Mouse (Mus musculus): Measurements from ENCODE around the gene Myl7.

Gene Myl7

DNA sequence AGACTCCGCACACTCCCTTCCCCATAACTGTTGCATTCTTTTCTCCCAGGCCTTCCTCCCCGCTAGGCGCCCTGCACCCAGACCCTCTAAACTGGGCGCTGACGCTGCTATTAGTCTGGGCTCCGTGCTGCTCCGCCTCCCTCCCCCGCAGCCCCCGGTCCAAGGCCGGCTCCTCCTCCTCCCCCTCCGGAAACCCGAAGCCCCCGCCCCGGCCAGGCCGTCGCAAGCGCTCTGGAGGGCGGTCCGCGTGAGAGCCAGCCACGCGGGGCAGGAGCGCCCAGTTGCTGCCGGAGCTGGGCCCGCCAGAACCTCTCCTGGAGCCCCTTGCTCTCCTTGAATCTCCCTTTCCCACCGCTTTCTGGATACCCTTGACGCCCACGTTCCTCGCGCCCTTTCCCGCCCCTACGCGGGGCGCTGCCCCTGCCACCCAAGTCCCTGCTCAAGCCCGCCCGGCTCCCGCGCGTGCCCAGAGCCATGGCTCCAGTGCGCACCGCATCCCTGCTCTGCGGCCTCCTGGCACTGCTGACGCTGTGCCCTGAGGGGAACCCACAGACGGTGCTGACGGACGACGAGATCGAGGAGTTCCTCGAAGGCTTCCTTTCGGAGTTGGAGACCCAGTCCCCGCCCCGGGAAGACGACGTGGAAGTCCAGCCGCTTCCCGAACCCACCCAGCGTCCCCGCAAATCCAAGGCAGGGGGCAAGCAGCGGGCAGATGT lies 36.7 kb downstream of the Myl7 start, which contains the start of gene Aebp1:
Gene Aebp1, plus strand, starts transcription at position 270 of the 716 bp plus-strand sequence.
- ChIA-PET POLR2A (interaction anchor here in 3 of 4 experiments (0.7 to 2.0 kb wide), 9 partner anchors 11 to 35 kb away, joined by 3 to 6 read pairs (median 4); no protein-coding TSS in a partner anchor), CTCF (interaction anchor here in 3 of 4 experiments (0.7 to 2.0 kb wide), 3 partner anchors 16 to 24 kb away, joined by 3 to 8 read pairs (median 6); no protein-coding TSS in a partner anchor)

DNA sequence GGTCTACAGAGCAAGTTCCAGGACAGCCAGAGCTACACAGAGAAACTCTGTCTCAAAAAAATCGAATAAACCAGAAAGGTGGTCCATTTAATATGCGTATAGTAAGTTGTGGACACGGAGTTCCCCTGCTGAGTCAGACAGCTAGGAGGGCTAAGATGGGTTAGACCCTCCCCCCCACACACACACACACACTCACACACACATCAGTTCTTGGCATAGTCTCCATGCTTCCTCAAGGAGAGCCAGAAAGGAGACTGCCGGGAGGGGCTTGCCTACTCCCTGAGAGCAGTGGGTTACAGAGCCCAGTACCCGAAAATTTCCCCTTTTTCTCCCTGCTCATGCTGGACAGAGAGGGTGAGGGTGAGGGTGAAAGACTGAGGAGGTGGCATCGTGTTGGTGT lies 37.9 kb downstream of the Myl7 start:
- POLR2A ChIA-PET = interaction anchor here in 2 of 4 experiments (0.6 to 1.2 kb wide), 5 partner anchors 8 to 73 kb away, joined by 3 to 5 read pairs (median 3); partner anchors contain the start of gene Dbnl (in 1 of the 2)
- CTCF ChIA-PET = interaction anchor here (0.6 to 2.0 kb wide), 4 partner anchors 20 to 52 kb away, joined by 3 to 8 read pairs (median 5); no protein-coding TSS in a partner anchor

DNA sequence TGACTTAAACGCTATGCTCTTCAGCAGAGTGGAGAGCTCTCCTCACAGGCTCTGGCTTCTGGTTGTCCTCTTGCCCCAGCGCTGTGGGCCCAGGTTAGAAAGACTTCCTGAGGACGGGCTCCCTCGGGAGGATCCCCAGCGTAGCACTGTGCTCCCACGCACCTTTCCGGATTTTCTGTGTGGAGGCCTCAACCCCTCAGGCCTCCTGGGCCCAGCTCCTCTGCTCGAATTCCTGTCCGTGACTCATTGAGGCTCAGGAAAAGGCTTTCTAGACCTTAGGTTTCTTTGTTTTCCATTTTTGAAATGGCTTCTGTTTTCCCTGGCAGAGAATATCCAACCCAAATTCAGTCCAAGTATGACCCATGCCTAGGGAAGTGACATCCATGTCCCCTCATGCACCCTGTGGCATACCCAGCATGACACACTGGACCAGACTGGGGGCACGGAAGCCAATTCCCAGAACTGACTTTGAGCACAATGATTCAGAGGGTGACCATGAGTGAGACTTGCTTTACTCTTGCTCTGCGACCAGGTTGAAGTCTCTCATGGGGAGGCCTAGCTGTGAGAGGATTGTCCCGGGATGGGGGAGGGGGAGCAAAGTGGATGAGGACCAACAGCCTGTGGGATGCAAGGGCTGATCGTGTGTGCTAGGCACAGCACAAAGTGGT lies 38.6 kb downstream of the Myl7 start:
- ChIA-PET CTCF (interaction anchor here in 2 of 4 experiments (1.0 to 1.9 kb wide), 2 partner anchors 20 to 26 kb away, joined by 3 to 9 read pairs (median 4); no protein-coding TSS in a partner anchor), POLR2A (interaction anchor here in 2 of 4 experiments (1.1 to 1.9 kb wide), 4 partner anchors 9 to 72 kb away, joined by 3 to 9 read pairs (median 5); partner anchors contain the start of genes Dbnl (in 1 of the 2) and Polm (in 1 of the 2))

DNA sequence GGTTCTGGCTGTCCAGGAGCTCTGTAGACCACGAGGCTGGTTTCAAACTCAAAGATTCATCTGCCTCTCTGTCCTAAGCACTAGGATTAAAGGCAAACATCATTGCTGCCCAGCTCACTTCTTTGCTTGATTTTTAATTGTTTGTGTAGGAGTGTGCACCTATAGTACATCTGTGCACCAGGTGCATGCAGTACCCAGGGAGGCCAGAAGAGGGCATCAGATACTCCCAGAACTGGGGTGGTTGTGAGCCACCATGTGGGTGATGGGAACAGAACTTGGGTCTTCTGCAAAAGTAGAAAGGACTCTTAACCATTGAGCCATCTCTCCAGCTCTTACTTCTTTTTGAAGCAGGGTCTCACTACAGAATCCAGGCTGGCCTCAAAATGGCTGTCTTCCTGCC lies 39.9 kb downstream of the Myl7 start:
- POLR2A ChIA-PET = interaction anchor here in 2 of 4 experiments (0.7 to 1.9 kb wide), 4 partner anchors 19 to 381 kb away, joined by 3 to 9 read pairs (median 4); partner anchors contain the start of gene Polm (in 1 of the 2)
- CTCF ChIA-PET = interaction anchor here in 3 of 4 experiments (0.5 to 1.9 kb wide), 7 partner anchors 9 to 647 kb away, joined by 3 to 9 read pairs (median 3); partner anchors contain the start of gene Ykt6 (in 1 of the 3)

DNA sequence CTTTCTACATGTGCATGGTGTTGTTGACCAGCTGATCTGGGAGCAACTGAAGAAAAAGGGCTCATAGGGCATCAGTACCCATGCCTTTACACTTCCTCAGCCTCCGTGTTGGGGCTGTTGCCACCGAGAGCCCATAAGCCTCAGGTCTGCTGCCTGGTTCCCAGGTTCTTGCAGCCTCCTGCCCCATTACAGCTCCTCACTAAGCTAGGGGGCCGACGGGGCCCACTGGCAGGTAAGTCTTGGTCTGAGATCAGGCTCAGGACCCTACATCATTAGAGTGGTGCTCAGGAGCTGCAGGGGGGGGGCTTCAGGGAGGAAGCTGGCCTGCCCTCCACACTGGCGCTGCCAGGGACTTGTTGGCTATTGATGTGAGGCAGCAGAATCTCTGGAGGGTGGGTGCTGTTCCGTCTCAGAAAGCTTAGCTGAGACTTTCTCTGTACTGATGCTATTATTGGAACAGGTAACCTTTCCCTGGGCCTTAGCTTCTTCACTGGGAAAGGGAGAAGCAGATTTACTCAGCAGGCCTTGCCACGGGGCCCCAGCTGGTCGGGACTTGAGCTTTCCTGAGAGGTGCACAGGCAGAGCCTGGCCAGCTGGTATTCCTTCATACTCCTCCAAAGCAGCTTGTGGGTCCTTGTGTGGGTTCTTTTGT lies 42.0 kb downstream of the Myl7 start:
- CTCF ChIA-PET = interaction anchor here (0.6 to 1.7 kb wide), 9 partner anchors 23 to 1586 kb away, joined by 3 to 7 read pairs (median 3); no protein-coding TSS in a partner anchor
- POLR2A ChIA-PET = interaction anchor here in 2 of 4 experiments (0.6 to 2.3 kb wide), 13 partner anchors 10 to 95 kb away, joined by 3 to 10 read pairs (median 4); partner anchors contain the start of genes Polm (in 1 of the 2) and Urgcp (in 1 of the 2)

DNA sequence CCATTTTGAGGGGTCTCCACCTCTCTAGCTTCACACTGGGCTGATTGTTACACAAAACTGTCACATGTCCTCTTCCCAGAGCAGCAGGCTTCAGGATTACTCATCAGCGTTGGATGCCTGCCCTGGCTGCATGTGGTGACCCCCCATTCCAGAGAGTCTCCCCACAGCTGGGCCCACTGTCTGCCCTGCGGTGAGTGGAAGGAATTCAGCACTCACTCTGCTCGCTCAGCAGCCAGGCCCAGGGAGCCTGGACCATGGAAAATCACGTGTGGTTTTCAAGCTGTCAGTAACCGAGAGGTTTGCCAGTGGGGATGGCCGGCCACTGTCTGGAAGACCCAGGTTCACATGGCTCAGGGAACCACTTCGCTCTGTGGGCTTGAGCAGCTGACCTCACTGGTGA lies 42.7 kb downstream of the Myl7 start:
- CTCF ChIA-PET = interaction anchor here in 3 of 4 experiments (1.0 to 1.7 kb wide), 5 partner anchors 24 to 58 kb away, joined by 3 to 7 read pairs (median 5); no protein-coding TSS in a partner anchor

DNA sequence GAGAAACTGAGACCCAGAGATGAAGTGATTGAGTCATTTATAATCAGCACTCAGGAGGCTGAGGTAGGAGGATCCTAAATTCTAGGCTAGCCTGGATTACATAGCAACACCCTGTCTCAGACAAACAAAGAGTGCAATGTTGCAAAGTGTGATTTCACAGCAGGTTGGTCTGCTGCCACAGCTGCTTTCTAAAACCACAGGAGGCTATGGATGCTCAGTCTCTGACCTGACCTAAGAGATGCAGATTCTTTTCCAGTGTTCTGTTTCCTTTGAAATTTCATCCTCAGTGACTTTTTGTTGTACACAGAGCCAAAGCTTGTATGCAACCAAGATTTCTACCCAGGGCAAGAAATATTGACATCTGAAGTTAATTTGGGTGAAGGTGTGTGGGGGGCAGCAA lies 43.1 kb downstream of the Myl7 start:
- POLR2A ChIA-PET = interaction anchor here in 3 of 4 experiments (0.6 to 2.3 kb wide), 12 partner anchors 9 to 272 kb away, joined by 3 to 10 read pairs (median 5); partner anchors contain the start of genes Polm (in 1 of the 3) and Urgcp (in 1 of the 3)
- CTCF ChIA-PET = interaction anchor here in 3 of 4 experiments (1.1 to 1.7 kb wide), 3 partner anchors 31 to 57 kb away, joined by 3 to 7 read pairs (median 6); no protein-coding TSS in a partner anchor

More for the DNA sequence above, 42.7 kb downstream of the Myl7 start:
- POLR2A ChIA-PET = interaction anchor here in 2 of 4 experiments (1.0 to 2.3 kb wide), 14 partner anchors 9 to 94 kb away, joined by 3 to 10 read pairs (median 4); partner anchors contain the start of genes Urgcp (in 2 of the 2) and Polm (in 1 of the 2)

DNA sequence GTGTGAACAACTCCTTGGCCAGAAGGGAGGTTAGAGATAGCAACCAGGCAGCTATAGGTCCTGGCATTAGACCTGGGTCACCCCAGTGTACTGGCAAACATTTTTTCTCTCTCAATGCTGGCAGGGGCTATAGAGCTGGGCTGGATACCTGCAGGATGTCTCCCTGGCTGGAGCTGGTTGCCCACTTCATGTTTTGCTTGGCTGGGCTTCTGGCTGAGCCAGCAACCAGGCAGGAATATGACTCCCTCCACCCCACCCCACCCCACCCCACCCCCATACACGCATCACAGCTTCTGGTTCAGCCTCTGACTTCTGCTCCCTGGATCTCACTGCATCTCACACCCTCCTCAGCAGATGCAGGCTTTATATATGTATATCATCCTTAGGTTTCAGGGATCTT lies 46.3 kb downstream of the Myl7 start:
- POLR2A ChIA-PET = interaction anchor here in 2 of 4 experiments (0.6 to 0.9 kb wide), 2 partner anchors 11 to 25 kb away, joined by 3 to 5 read pairs; no protein-coding TSS in a partner anchor
- CTCF ChIA-PET = no interaction called here

DNA sequence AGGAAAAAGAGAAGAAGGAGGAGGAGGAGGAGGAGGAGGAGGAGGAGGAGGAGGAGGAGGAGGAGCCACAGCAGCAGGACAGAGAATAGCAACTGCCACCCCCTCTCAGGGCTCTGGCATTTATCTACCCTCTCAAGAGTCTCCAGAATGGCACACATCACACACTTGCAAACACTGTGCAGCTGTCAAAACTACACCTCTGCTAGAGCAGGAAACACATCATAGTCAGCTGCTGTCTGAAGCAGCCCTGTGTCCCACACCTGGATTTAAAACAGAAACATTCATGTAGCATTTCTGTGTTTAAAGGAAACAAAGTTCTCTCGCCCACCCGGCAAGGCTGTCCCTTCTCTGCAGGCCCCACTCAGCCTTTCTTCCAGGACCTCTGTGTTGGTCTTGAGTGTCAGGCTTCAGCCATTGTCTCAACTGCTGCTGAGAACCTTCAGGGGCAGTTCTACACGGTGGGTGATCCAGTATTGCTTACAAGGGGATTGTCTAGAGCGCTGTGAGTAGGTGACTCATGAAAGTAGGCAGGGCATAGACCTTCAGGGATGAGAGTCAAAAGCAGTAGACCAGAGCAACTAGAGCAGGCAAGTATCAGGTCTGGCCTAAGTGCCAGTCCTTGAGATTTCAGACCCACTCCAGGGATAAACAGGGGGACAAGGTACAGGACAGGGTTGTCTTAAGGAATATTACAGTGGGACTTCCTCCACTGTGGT lies 47.4 kb downstream of the Myl7 start:
- ChIA-PET CTCF (interaction anchor here in 1 of 4 experiments (0.9 kb wide), 1 partner anchor 35 kb away, joined by 3 read pairs; no protein-coding TSS in a partner anchor), POLR2A (interaction anchor here in 2 of 4 experiments (0.5 to 1.8 kb wide), 5 partner anchors 13 to 54 kb away, joined by 3 to 8 read pairs (median 5); partner anchors contain the start of genes Pgam2 (in 1 of the 2) and Polm (in 1 of the 2))

DNA sequence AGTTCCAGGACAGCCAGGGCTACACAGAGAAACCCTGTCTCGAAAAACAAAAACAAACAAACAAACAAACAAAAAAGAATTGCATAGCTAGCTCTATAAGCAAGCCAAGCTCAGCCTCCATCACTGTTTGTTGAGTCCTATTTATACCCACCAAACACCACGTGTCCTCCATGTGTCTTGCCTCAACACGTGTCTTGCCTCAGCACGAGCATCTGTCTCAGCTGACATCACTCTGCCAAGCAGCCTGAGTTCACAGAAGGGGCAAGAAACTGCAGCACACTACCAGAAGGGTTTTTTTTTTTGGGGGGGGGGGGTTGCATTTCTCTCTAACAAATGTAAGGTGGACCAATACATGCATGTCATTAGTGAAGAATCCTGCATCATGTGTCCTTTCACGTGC lies 48.1 kb downstream of the Myl7 start:
- ChIA-PET POLR2A (interaction anchor here in 2 of 4 experiments (0.5 to 1.8 kb wide), 11 partner anchors 11 to 232 kb away, joined by 3 to 8 read pairs (median 4); partner anchors contain the start of genes Pgam2 (in 1 of the 2) and Polm (in 1 of the 2)), CTCF (interaction anchor here in 2 of 4 experiments (0.6 to 1.5 kb wide), 3 partner anchors 30 to 36 kb away, joined by 3 to 4 read pairs (median 3); no protein-coding TSS in a partner anchor)

DNA sequence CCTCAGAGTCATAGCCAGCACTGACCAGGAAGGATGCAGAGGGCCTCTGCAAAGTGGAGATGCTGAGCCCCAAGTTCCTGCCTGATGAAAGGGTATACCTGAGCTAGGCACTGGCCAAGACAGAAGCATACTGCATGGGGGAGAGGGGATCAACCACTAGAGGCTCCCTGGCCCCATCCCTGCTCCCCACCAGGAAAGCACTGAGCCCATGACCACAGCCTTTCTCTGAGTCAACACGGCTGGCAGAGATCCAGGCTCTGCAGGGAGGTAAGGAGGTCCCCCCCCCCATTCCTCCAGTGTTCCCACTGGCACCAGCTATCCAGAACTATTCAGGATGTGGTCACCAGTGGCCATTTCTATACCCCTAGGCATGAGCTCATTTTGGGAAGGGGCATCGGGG lies 49.3 kb downstream of the Myl7 start:
- POLR2A ChIA-PET = interaction anchor here in 3 of 4 experiments (0.7 to 1.8 kb wide), 7 partner anchors 12 to 1062 kb away, joined by 3 to 5 read pairs (median 4); no protein-coding TSS in a partner anchor
- CTCF ChIA-PET = interaction anchor here in 1 of 4 experiments (1.5 kb wide), 1 partner anchor 37 kb away, joined by 4 read pairs; no protein-coding TSS in a partner anchor

DNA sequence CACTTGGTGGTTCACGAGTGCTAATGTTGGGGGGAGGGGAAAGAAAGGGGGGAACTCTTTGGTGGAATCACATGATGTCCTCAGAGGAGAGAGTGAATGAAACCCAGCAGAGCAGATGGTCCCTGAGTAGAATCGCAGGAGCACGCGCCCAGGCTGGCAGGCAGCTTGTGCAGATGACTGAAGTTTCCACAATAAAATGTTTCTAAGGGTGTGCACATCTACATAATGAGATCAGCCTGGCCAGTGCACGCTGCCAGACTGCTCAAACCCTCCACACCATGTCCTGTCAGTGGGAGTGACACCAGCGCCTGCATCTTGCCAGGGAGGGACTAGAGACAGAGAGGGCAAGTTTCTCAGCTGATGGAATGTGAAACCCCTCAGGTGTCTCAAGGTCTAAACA lies 49.8 kb downstream of the Myl7 start:
- ChIA-PET POLR2A (no interaction called here), CTCF (interaction anchor here in 1 of 4 experiments (0.6 kb wide), 1 partner anchor 32 kb away, joined by 3 read pairs; no protein-coding TSS in a partner anchor)

DNA sequence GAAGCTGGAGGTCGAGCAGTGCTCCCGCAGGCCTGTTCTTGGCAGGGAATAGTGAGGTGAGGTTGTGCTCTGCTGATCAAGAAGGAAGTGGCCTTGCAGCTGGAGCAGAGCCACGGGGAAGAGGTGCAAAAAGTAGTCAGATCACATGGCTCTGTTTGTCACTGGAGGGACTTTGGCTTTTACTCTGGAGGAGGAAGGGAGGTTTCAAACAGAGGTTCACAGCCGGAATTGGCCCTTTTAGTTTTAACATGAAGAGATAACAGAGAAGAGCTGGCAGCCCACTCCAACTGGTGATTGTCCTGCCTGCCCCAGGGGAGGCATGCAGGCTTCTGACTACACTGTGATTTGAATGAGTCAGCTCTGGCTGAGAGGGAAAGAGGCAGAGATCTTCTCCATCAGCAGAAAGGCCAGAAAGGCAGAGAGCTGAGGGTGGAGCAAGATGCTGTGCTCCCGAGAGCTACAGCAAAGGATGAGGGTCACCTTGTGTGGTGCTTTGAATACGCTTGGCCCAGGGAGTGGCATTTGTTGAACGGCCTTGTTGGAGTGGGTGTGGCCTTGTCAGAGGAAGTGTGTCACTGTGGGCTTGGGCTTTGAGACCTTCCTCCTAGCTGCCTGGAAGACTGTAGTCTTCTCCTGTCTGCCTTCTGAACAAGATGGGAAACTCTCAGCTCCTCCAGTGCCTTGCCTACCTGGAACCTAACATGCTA lies 51.8 kb downstream of the Myl7 start:
- CTCF ChIA-PET = interaction anchor here in 2 of 4 experiments (0.6 to 1.2 kb wide), 4 partner anchors 9 to 69 kb away, joined by 3 to 4 read pairs (median 4); no protein-coding TSS in a partner anchor
- POLR2A ChIA-PET = interaction anchor here in 2 of 4 experiments (0.5 to 2.5 kb wide), 11 partner anchors 7 to 431 kb away, joined by 3 to 8 read pairs (median 3); partner anchors contain the start of gene Polm (in 2 of the 2)

Data from embryonic stem cell, embryonic (primary cell).